Mouse (Mus musculus) olfactory bulb, adult 2 months (tissue): Measurements from ENCODE around the gene Ccdc12.

Source experiments
- CTCF ChIP-seq: fragments of 200-500 bp; IDR thresholded peaks from 2 replicates; pipeline ENCODE4 v1.5.1; 2012; ENCODE audit warnings: low read depth, mild to moderate bottlenecking, low read length, moderate library complexity; ENCODE audit not compliant: insufficient read depth
- POLR2A ChIP-seq: fragments of 200-500 bp; IDR thresholded peaks from 2 replicates; pipeline ENCODE4 v1.6.1; 2012; ENCODE audit warnings: mild to moderate bottlenecking, low read depth, low read length, moderate library complexity; ENCODE audit not compliant: insufficient read depth

DNA sequence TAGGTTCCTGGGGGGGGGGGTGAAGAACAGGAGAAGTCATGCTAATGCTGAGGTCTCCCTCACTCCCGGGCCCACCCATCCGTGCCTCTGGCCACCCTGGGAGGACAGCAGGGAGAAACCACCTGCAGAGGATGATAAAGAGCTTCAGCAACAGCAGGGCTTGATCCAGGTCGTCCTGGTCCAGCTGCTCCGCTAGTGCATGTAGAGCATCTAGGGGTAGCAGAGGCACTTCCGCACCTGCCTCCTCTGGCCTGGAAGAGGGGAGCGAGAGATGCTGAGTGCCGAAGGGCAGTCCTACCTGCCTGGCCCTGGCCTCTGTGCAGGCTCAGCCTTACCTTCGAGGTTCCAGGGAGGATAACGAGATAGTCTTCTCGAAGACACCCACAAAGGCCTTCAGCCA lies 12.0 kb upstream of the Ccdc12 start:
- TF ChIP-seq CTCF (no peak), POLR2A (no peak)
